Mouse (Mus musculus) cerebellum, adult 2 months (tissue): ENCODE data around the gene Junb.

ENCODE experiments used
- CTCF ChIP-seq: fragments of 200-500 bp; IDR thresholded peaks from 2 replicates; pipeline ENCODE4 v1.5.1; 2011; ENCODE audit warnings: low read depth, mild to moderate bottlenecking, control low read depth, low read length, moderate library complexity, borderline replicate concordance; ENCODE audit not compliant: insufficient read depth
- POLR2A ChIP-seq: fragments of 200-500 bp; IDR thresholded peaks from 2 replicates; pipeline ENCODE4 v1.6.1; 2011; ENCODE audit warnings: low read length, control low read depth, borderline replicate concordance; ENCODE audit not compliant: insufficient read depth

- peak; percentile 32; the same call in 1 of the 2 replicates for TF ChIP-seq CTCF
- no peak for TF ChIP-seq POLR2A
These were observed 32.6 kb downstream of the Junb start for GRCm38 (mm10) chr8:84945633-84946527.
